Mouse (Mus musculus) C2C12 (cell line): ENCODE measurements around the gene Slfn4. TPM values are rescaled to one million over a fixed set of nuclear protein-coding genes. Genes with fewer than 3 reads are reported as not detected.

Experiments
- H3K27me3 ChIP-seq: one replicate; pipeline ENCODE4 v1.6.1; 2011; ENCODE audit not compliant: control insufficient read depth, insufficient read depth, insufficient read length
- H3K36me3 ChIP-seq: one replicate; pipeline ENCODE4 v1.6.1; 2011; ENCODE audit not compliant: control insufficient read depth, insufficient read depth
- H3K4me3 ChIP-seq: one replicate; pipeline ENCODE4 v1.5.1; 2011; ENCODE audit warnings: mild to moderate bottlenecking, control low read depth; ENCODE audit not compliant: poor library complexity, insufficient read depth, severe bottlenecking
- H3K79me2 ChIP-seq: one replicate; pipeline ENCODE4 v1.6.1; 2011; ENCODE audit not compliant: control insufficient read depth, insufficient read depth
- H3K79me3 ChIP-seq: one replicate; pipeline ENCODE4 v1.6.1; 2011; ENCODE audit warnings: low read depth, control low read depth
- H3ac ChIP-seq: one replicate; pipeline ENCODE3; 2011; ENCODE audit warnings: low read depth; ENCODE audit not compliant: control insufficient read depth, insufficient read length
- MYOG ChIP-seq: IDR thresholded peaks from one replicate; pipeline ENCODE4 v1.6.1; 2011; ENCODE audit not compliant: control insufficient read depth, insufficient read length; ENCODE audit errors: extremely low read depth
- polyA plus RNA-seq: library from polyadenylated mRNA; unstranded; fragments of >200 nt; fragmentation: generic; extraction: Trizol; gene quantifications from one replicate; pipeline ENCODE4 v1.2.1, GENCODE M21; 2012; ENCODE audit warnings: missing spikeins

Gene Slfn4
- polyA plus RNA-seq, 1 experiment, result not detected

DNA sequence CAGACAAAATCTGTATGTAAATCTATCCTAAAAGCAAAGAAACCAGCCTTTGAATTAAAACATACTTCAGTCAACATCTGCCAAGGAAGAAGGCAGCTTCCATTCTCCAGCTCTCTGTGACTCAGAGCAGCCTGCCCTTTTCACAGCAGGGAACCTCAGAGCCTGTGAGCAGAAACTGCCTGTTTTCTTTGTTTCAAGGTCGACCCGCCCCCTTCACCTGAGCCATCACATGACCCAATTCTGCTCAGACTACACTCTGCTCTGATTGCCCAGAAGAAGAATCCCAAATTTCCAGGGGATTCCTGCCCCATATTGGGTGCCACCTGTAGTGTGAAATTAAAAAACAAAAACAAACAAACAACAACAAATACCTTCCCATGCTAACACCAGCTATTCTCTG lies 64.8 kb downstream of the Slfn4 start:
- Histone ChIP-seq H3K4me3 (no peak overlapping the region), H3K79me2 (peaks cover 11% of the 10 kb centered on the region), H3ac (no peak overlapping the region), H3K79me3 (peaks cover 3% of the 10 kb centered on the region), H3K36me3 (peaks cover 16% of the 10 kb centered on the region), H3K27me3 (no peaks in the 10 kb centered on the region)
- TF ChIP-seq MYOG, result no peak

Other genes starting within 250 kb of the Slfn4 start
- 0.13 TPM for gene Slfn5, start 223.8 kb upstream of the Slfn4 start, polyA plus RNA-seq
- 0.94 TPM for gene Slfn9, start 183.4 kb upstream of the Slfn4 start, polyA plus RNA-seq
- not detected for gene Slfn8, start 154.4 kb upstream of the Slfn4 start, polyA plus RNA-seq
- gene Slfn2, start 110.1 kb upstream of the Slfn4 start, polyA plus RNA-seq, result 0.27 TPM
- not detected for gene Slfn1, start 58.3 kb upstream of the Slfn4 start, polyA plus RNA-seq
- 2.0 TPM for gene Slfn3, start 16.1 kb downstream of the Slfn4 start, polyA plus RNA-seq
- gene Slfn14, start 111.5 kb downstream of the Slfn4 start, polyA plus RNA-seq, result not detected
- 47.9 TPM for gene Ap2b1, start 123.8 kb downstream of the Slfn4 start, polyA plus RNA-seq
- gene Pex12, start 127.4 kb downstream of the Slfn4 start, polyA plus RNA-seq, result 6.1 TPM
- gene Rasl10b, start 234.0 kb downstream of the Slfn4 start, polyA plus RNA-seq, result 0.08 TPM